Mouse (Mus musculus): ENCODE measurements around the gene Rps15.

DNA sequence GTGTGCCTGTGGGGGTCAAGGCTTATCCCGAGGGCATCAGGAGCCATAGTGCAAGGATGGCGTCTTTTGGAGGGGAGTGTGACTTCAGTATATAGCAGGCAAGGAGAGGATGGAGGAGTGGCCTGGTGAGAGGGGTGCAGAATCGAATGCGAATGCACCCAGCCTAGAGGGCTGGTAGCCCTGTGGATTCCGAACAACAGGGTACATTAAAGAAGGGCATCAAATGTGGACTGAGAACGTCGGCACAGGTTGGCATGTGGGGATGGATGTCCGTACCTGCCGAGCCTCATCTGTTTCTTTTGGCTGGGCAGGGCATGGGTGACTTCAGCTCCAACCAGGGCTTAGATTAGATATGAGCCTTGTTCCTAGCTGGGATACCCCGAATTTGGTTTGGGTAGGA, 7.6 kb downstream of the Rps15 start:
- TF ChIP-seq CTCF (IDR thresholded peaks at IDR 0.05; ENCODE audit: low read depth, low read length) (no peak), POLR2A (IDR thresholded peaks at IDR 0.05; ENCODE audit: borderline replicate concordance, low read depth, low read length) (no peak)
